Mouse (Mus musculus): Measurements from ENCODE around the gene Apeh. TPM values are rescaled to one million over a fixed set of nuclear protein-coding genes. Genes with fewer than 3 reads are reported as not detected.
"Not testable (repeated sequence)": the region's sequence is repeated elsewhere in the genome, so short reads cannot be mapped to it uniquely, and the experiment has no call there.

The Apeh gene
- total RNA-seq (2021): 10 to 100 TPM; 38.6 to 50.2 TPM

GRCm38 (mm10) chr9:108094184-108094941 is at the start of gene Apeh:
Apeh (minus strand) TSS chr9:108094606.
- DNase-seq: peak; percentile 95 to 96
- intact Hi-C loops (cut with DNase I): loop anchor here (2.0 kb wide), 1 partner anchor 190 kb away; no protein-coding TSS in a partner anchor

DNA sequence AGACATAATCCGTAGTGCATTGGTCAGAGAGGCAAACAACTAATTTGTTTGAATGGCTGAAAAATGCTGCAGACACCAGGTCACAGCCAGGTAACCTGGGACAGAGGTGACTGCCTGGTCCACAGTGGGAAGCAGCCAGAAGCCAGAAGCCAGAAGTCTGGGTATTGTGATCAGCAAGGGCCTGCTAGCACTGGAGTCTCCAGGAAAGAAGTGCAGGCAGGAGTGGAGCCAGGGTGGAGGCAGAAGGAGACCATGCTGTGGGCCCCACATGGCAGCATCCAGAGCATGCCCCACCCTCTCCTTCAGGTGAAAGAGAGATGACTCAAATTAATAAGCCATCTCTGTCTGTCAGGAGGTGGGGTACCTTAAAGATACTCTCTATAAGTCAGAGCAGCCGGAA is 49.1 kb upstream of the Apeh start:
- intact Hi-C loops (cut with DNase I): no loop called here
- DNase-seq: no peak

- intact Hi-C loops (cut with DNase I): no loop called here
- DNase-seq: no peak
Measured at GRCm38 (mm10) chr9:108141387-108141786, 47.0 kb upstream of the Apeh start.

GRCm38 (mm10) chr9:108139963-108140695 is 45.7 kb upstream of the Apeh start:
- no peak for DNase-seq
- intact Hi-C loops (cut with DNase I): loop anchor here (5.0 kb wide), 1 partner anchor 62 kb away; no protein-coding TSS in a partner anchor

GRCm38 (mm10) chr9:108139169-108139962 is 45.0 kb upstream of the Apeh start:
- DNase-seq: no peak
- intact Hi-C loops (cut with DNase I): loop anchor here (5.0 kb wide), 1 partner anchor 63 kb away; no protein-coding TSS in a partner anchor

GRCm38 (mm10) chr9:108138118-108138517 is 43.7 kb upstream of the Apeh start:
- intact Hi-C loops (cut with DNase I): loop anchor here (5.0 kb wide), 1 partner anchor 64 kb away; no protein-coding TSS in a partner anchor
- DNase-seq: no peak

DNA sequence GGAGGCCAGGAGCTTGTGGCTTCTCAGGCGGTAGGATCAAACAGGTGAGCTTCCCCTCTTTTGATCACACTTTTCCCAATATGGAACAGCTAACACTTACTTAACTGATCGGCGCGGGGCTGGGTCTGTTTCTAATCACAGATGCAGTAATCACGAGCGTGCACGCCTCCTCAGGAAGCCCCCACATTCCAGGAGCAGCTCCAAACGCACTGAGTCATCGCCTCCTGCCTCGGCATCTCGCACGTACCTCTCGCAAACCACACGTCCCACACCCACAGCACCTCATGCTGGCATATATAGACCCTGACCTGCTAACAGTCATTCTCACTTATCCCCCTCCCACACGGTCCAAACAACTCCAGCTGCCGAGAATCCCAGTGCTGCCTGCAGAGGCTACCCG is 43.1 kb upstream of the Apeh start:
- intact Hi-C loops (cut with DNase I): loop anchor here (5.0 kb wide), 1 partner anchor 65 kb away; no protein-coding TSS in a partner anchor
- DNase-seq: no peak

GRCm38 (mm10) chr9:108136930-108137462 is 42.6 kb upstream of the Apeh start:
- peak in 1 of 2 experiments; percentile 11 for DNase-seq
- intact Hi-C loops (cut with DNase I): loop anchor here (1.0 to 5.0 kb wide), 2 partner anchors 65 to 147 kb away; no protein-coding TSS in a partner anchor

DNA sequence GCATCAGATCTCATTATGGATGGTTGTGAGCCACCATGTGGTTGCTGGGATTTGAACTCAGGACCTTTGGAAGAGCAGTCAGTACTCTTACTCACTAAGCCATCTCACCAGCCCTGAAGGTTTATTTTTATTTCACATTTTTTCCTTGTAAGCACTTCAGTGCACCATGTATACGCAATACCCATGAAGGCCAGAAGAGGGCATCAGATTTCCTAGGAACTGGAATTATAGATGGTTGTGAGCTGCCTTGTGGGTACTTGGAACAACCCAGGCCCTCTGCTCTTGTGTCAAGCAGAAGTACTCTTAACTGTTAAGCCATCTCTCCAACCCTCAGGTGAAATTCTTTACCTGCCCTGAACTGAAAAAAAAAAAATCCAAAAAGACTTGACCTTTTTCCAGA is 41.8 kb upstream of the Apeh start:
- intact Hi-C loops (cut with DNase I): loop anchor here (1.0 to 5.0 kb wide), 2 partner anchors 66 to 148 kb away; no protein-coding TSS in a partner anchor
- DNase-seq: peak; percentile 23 to 31

DNA sequence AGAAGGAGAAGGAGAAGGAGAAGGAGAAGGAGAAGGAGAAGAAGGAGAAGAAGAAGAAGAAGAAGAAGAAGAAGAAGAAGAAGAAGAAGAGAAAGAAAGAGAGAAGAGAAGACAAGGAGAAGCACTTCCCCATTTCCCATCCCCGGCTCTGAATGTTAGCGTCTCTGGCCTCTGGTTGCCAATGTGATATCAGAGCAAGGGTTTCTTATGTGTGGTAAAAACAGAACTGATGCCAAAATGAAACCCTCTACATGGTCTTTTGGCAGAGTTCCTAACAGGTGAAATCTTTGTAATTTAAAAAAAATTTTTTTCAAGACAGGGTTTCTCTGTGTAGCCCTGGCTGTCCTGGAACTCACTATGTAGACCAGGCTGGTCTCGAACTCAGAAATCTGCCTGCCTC is 41.3 kb upstream of the Apeh start:
- DNase-seq: not testable (repeated sequence)
- intact Hi-C loops (cut with DNase I): loop anchor here (1.0 to 5.0 kb wide), 2 partner anchors 67 to 149 kb away; no protein-coding TSS in a partner anchor

- no peak for DNase-seq
- intact Hi-C loops (cut with DNase I): no loop called here
Measured at GRCm38 (mm10) chr9:108133478-108133877, 39.1 kb upstream of the Apeh start.

DNA sequence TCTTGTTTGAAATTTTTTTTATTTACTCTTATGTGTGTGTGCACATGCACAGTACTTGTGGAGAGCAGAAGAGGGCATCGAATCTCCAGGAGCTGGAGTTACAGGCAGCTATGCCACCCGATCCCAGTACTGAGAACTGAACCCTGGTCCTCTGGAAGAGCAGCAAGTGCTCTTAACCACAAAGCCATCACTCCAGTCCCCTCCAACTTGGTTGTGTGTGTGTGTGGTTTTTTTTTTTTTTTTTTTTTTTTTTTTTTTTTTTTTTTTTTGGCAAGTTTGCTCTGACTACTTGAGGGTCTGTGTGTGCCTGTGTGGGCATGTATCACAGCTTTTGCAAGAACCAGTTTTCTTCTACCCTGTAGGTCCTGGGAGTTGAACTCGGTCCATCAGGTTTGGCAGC is 38.0 kb upstream of the Apeh start:
- intact Hi-C loops (cut with DNase I): no loop called here

DNA sequence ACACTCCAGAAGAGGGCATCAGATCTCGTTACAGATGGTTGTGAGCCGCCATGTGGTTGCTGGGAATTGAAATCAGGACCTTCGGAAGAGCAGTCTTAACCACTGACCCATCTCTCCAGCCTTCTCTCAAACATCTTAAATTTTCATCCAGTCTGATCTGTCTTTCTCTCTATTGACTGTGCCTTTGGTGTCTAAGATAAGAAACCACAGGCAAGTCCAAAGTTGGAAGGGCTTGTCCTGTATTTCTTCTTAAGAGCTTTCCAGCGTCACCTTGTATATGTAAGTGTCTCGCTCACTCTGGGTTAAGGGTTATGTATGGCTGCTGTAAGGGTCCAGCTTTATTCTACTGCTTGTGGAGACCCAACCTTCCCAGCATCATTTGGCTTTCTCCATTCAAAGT is 37.1 kb upstream of the Apeh start:
- DNase-seq: no peak
- intact Hi-C loops (cut with DNase I): no loop called here

More for the DNA sequence above, 38.0 kb upstream of the Apeh start:
- DNase-seq: no peak

GRCm38 (mm10) chr9:108129042-108129948 is 34.9 kb upstream of the Apeh start:
- no peak for DNase-seq
- intact Hi-C loops (cut with DNase I): loop anchor here (2.0 kb wide), 1 partner anchor 32 kb away; no protein-coding TSS in a partner anchor

GRCm38 (mm10) chr9:108128248-108128647 is 33.8 kb upstream of the Apeh start:
- DNase-seq: no peak
- intact Hi-C loops (cut with DNase I): loop anchor here (2.0 kb wide), 1 partner anchor 31 kb away; no protein-coding TSS in a partner anchor

- intact Hi-C loops (cut with DNase I): no loop called here
- no peak for DNase-seq
Measured at GRCm38 (mm10) chr9:108126436-108127180, 32.2 kb upstream of the Apeh start.

DNA sequence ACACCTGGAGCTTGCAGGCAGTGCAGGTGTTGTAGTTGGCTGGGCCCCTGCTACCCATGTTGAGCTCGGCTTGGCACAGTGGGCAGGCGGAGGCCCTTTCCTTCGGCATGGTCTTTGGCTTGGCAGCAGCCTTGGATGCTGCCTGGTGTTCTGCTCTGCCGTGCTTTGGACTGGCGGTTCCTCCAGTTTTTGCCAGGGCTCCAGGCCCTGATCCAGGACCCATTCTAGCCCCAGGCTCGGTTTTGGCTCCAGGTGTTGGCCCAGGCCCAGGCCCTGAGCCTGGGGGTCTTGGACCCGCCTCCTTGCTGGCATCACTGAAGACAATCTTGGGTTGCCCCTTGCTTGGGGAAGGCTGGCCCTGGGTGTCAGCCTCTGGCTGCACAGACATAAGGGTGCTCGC is 31.3 kb upstream of the Apeh start:
- intact Hi-C loops (cut with DNase I): no loop called here
- DNase-seq: no peak

- DNase-seq: no peak
- intact Hi-C loops (cut with DNase I): no loop called here
Measured at GRCm38 (mm10) chr9:108123916-108124315, 29.5 kb upstream of the Apeh start.

Measured in heart, postnatal 36 days (tissue).